Mouse (Mus musculus): ENCODE measurements around the gene Rfx8. TPM values are rescaled to one million over a fixed set of nuclear protein-coding genes. Genes with fewer than 3 reads are reported as not detected.
"Not testable (repeated sequence)": the region's sequence is repeated elsewhere in the genome, so short reads cannot be mapped to it uniquely, and the experiment has no call there.

The Rfx8 gene
- total RNA-seq, 2 experiments from 2014 or later, result not detected

GRCm38 (mm10) chr1:39664039-39664625 lies 56.7 kb downstream of the Rfx8 start:
- intact Hi-C loops (cut with DNase I), result no loop called here
- DNase-seq (ENCODE audit: extremely low spot score in 1 of 2, low spot score in 2 of 2), result no peak

GRCm38 (mm10) chr1:39663050-39663449 lies 57.7 kb downstream of the Rfx8 start:
- DNase-seq (ENCODE audit: extremely low spot score in 1 of 2, low spot score in 2 of 2), result no peak

GRCm38 (mm10) chr1:39656976-39657529 lies 63.7 kb downstream of the Rfx8 start:
- intact Hi-C loops (cut with DNase I), result loop anchor here (10.0 kb wide), 1 partner anchor 82 kb away; the partner anchor contains the start of gene Rnf149
- DNase-seq (ENCODE audit: extremely low spot score in 1 of 2, low spot score in 2 of 2), result no peak

More at GRCm38 (mm10) chr1:39663050-39663449, 57.7 kb downstream of the Rfx8 start:
- intact Hi-C loops (cut with DNase I), result no loop called here

GRCm38 (mm10) chr1:39654901-39655300 lies 65.9 kb downstream of the Rfx8 start:
- DNase-seq (ENCODE audit: extremely low spot score in 1 of 2, low spot score in 2 of 2), result not testable (repeated sequence)
- intact Hi-C loops (cut with DNase I), result loop anchor here (10.0 kb wide), 1 partner anchor 80 kb away; the partner anchor contains the start of gene Rnf149

GRCm38 (mm10) chr1:39653028-39653427 lies 67.8 kb downstream of the Rfx8 start:
- no peak for DNase-seq (ENCODE audit: extremely low spot score in 1 of 2, low spot score in 2 of 2)
- intact Hi-C loops (cut with DNase I), result loop anchor here (10.0 kb wide), 1 partner anchor 78 kb away; the partner anchor contains the start of gene Rnf149

GRCm38 (mm10) chr1:39651241-39651548 lies 69.6 kb downstream of the Rfx8 start, which contains the start of gene Creg2:
Gene Creg2, minus strand, starts transcription at chr1:39651474.
- intact Hi-C loops (cut with DNase I), result loop anchor here (2.0 to 10.0 kb wide), 2 partner anchors 36 to 76 kb away; partner anchors contain the start of gene Rnf149
- no peak for DNase-seq (ENCODE audit: extremely low spot score in 1 of 2, low spot score in 2 of 2)

GRCm38 (mm10) chr1:39650435-39651240 lies 70.2 kb downstream of the Rfx8 start:
- DNase-seq (ENCODE audit: extremely low spot score in 1 of 2, low spot score in 2 of 2), result peak; percentile 59 to 87
- intact Hi-C loops (cut with DNase I), result loop anchor here (2.0 to 10.0 kb wide), 2 partner anchors 36 to 76 kb away; partner anchors contain the start of gene Rnf149

GRCm38 (mm10) chr1:39649691-39650434 lies 70.9 kb downstream of the Rfx8 start:
- intact Hi-C loops (cut with DNase I), result loop anchor here (2.0 to 10.0 kb wide), 2 partner anchors 35 to 75 kb away; partner anchors contain the start of gene Rnf149
- DNase-seq (ENCODE audit: extremely low spot score in 1 of 2, low spot score in 2 of 2), result peak; percentile 55 to 71

- intact Hi-C loops (cut with DNase I), result no loop called here
- DNase-seq (ENCODE audit: extremely low spot score in 1 of 2, low spot score in 2 of 2), result no peak
These were observed 72.2 kb downstream of the Rfx8 start for GRCm38 (mm10) chr1:39648584-39648983.

GRCm38 (mm10) chr1:39645905-39646759 lies 74.7 kb downstream of the Rfx8 start:
- peak in 1 of 2 experiments; percentile 53 for DNase-seq (ENCODE audit: extremely low spot score in 1 of 2, low spot score in 2 of 2)
- intact Hi-C loops (cut with DNase I), result no loop called here

GRCm38 (mm10) chr1:39644333-39644732 lies 76.5 kb downstream of the Rfx8 start:
- DNase-seq (ENCODE audit: extremely low spot score in 1 of 2, low spot score in 2 of 2), result no peak
- intact Hi-C loops (cut with DNase I), result no loop called here

- DNase-seq (ENCODE audit: extremely low spot score in 1 of 2, low spot score in 2 of 2), result no peak
- intact Hi-C loops (cut with DNase I), result no loop called here
These were observed 79.1 kb downstream of the Rfx8 start for GRCm38 (mm10) chr1:39641667-39642066.

GRCm38 (mm10) chr1:39637139-39637538 lies 83.7 kb downstream of the Rfx8 start:
- intact Hi-C loops (cut with DNase I), result no loop called here

GRCm38 (mm10) chr1:39636660-39637059 lies 84.1 kb downstream of the Rfx8 start:
- DNase-seq (ENCODE audit: extremely low spot score in 1 of 2, low spot score in 2 of 2), result peak in 1 of 2 experiments; percentile 36
- intact Hi-C loops (cut with DNase I), result no loop called here

More at GRCm38 (mm10) chr1:39637139-39637538, 83.7 kb downstream of the Rfx8 start:
- no peak for DNase-seq (ENCODE audit: extremely low spot score in 1 of 2, low spot score in 2 of 2)

- intact Hi-C loops (cut with DNase I), result no loop called here
- DNase-seq (ENCODE audit: extremely low spot score in 1 of 2, low spot score in 2 of 2), result no peak
These were observed 84.6 kb downstream of the Rfx8 start for GRCm38 (mm10) chr1:39636196-39636595.

GRCm38 (mm10) chr1:39628606-39629005 lies 92.2 kb downstream of the Rfx8 start:
- intact Hi-C loops (cut with DNase I), result no loop called here
- no peak for DNase-seq (ENCODE audit: extremely low spot score in 1 of 2, low spot score in 2 of 2)

- DNase-seq (ENCODE audit: extremely low spot score in 1 of 2, low spot score in 2 of 2), result no peak
- intact Hi-C loops (cut with DNase I), result no loop called here
These were observed 95.3 kb downstream of the Rfx8 start for GRCm38 (mm10) chr1:39625491-39625890.

GRCm38 (mm10) chr1:39623729-39624128 lies 97.1 kb downstream of the Rfx8 start:
- intact Hi-C loops (cut with DNase I), result no loop called here
- no peak for DNase-seq (ENCODE audit: extremely low spot score in 1 of 2, low spot score in 2 of 2)

Measured in left cerebral cortex, postnatal 10 days (tissue).